Mouse (Mus musculus) MEL (cell line): ENCODE measurements around the gene Hcfc1.
A peak's percentile ranks its signal among the peaks of the same experiment; 100 is the strongest.

Experiments
- CTCF ChIP-seq, 3 experiments: IDR thresholded peaks in 2 of 3; conservative IDR thresholded peaks in 1 of 3; 2 replicates each; pipeline ENCODE4 v1.5.1; 2011 to 2012; ENCODE audit warnings: low read length in 3 of 3, low read depth in 2 of 3, mild to moderate bottlenecking in 2 of 3, improper control_type of control experiment in 1 of 3, inconsistent platforms in 1 of 3, mixed read lengths in 1 of 3, moderate library complexity in 1 of 3; ENCODE audit not compliant: control insufficient read depth in 1 of 3, insufficient read depth in 1 of 3, poor library complexity in 1 of 3, severe bottlenecking in 1 of 3
- ELF1 ChIP-seq: IDR thresholded peaks from 2 replicates; pipeline ENCODE4 v1.6.1; 2014; ENCODE audit warnings: low read depth, mild to moderate bottlenecking, inconsistent platforms, low read length, improper control_type of control experiment, moderate library complexity
- EP300 ChIP-seq, 2 experiments: IDR thresholded peaks; 2 replicates each; pipeline ENCODE4 v1.6.1; 2011; ENCODE audit warnings: improper control_type of control experiment in 2 of 2, low read length in 2 of 2, low read depth in 1 of 2, mild to moderate bottlenecking in 1 of 2
- ETS1 ChIP-seq: IDR thresholded peaks from 2 replicates; pipeline ENCODE4 v1.6.1; 2012; ENCODE audit warnings: low read depth, mild to moderate bottlenecking, inconsistent platforms, low read length, improper control_type of control experiment, moderate library complexity
- GATA1 ChIP-seq: IDR thresholded peaks from 2 replicates; pipeline ENCODE4 v1.6.1; 2011; ENCODE audit warnings: low read depth, low read length, improper control_type of control experiment
- POLR2A ChIP-seq, 2 experiments: IDR thresholded peaks; 2 replicates each; pipeline ENCODE4 v1.6.1; 2011 to 2012; ENCODE audit warnings: low read length in 2 of 2, mild to moderate bottlenecking in 2 of 2, control low read depth in 1 of 2, improper control_type of control experiment in 1 of 2, low read depth in 1 of 2, moderate library complexity in 1 of 2; ENCODE audit not compliant: control insufficient read depth in 1 of 2, insufficient read depth in 1 of 2, poor library complexity in 1 of 2
- UBTF ChIP-seq: IDR thresholded peaks from 2 replicates; pipeline ENCODE4 v1.6.1; 2012; ENCODE audit warnings: low read depth, mild to moderate bottlenecking, inconsistent platforms, low read length, improper control_type of control experiment, moderate library complexity, borderline replicate concordance; ENCODE audit not compliant: insufficient read depth

DNA sequence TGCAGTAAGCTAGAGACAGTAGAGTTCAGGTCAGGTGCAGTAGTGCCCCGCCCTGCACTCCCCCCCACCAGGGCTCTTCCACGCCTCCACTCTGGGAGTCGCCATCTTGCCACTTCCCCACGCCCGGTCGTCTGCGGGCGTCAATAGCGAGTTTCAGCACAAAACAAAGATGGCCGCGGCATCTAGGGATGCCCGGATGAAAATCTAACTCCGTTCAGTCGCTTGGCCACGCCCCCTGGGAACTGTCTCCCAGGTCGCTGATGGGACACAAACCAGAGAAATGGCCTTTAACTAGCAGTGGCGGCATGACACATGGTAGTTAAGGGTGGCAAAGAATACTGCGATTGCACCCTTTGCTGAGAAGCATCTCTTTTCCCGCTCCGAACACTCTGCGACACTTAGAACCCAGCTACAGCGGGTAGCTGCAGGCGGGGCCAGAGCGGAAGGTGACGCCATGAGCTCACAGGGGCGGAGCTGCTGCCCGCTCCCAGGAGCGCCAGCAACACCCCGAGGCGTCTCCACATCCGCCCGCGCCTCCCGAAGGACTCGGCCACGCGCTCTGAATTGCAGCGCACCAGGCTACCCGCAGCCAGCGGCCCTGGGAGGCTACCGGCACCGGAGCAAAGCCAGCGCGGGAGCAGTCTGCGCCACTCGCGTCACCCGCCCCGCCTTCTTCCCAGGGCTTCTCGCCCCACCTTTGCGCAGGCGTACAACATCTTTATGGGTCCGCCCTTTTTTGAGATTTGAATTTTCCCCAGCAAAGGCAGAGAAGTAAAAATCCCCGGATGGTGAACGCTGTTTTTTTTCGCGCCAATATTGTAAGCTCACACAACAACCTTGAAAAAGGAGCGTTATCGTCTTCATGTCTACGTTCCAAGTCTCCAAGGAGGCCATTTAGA, 1.3 kb upstream of the Hcfc1 start:
- TF ChIP-seq GATA1: no peak
- no peak for TF ChIP-seq UBTF
- no peak for TF ChIP-seq CTCF (IDR thresholded peaks at IDR 0.05 in 2 of 3, conservative IDR thresholded peaks at IDR 0.05 in 1 of 3; ENCODE audit: control insufficient read depth in 1 of 3, insufficient read depth in 1 of 3, low read depth in 2 of 3, low read length in 3 of 3, poor library complexity in 1 of 3, severe bottlenecking in 1 of 3)
- TF ChIP-seq POLR2A (IDR thresholded peaks at IDR 0.05; ENCODE audit: control insufficient read depth in 1 of 2, insufficient read depth in 1 of 2, low read depth in 1 of 2, low read length in 2 of 2, poor library complexity in 1 of 2): peak; percentile 21 to 70; a peak in 3 of 4 replicates
- TF ChIP-seq ELF1: 0 out of 2 replicates have a peak, but pooled peaks have one; percentile 17
- TF ChIP-seq ETS1: no peak
- no peak for TF ChIP-seq EP300 (IDR thresholded peaks at IDR 0.05; ENCODE audit: low read depth in 1 of 2, low read length in 2 of 2)
